Mouse (Mus musculus) MEL (cell line): Measurements from ENCODE around the gene Gm49450. TPM values are rescaled to one million over a fixed set of nuclear protein-coding genes. Genes with fewer than 3 reads are reported as not detected.
"Not testable (repeated sequence)": the region's sequence is repeated elsewhere in the genome, so short reads cannot be mapped to it uniquely, and the experiment has no call there.

Source experiments
- DNase-seq: peaks from one replicate; pipeline ENCODE4 v3.0.0; 2011; ENCODE audit warnings: low read depth, low spot score
- H3K27ac ChIP-seq: 2 replicates; pipeline ENCODE4 v1.5.1; 2012; ENCODE audit warnings: low read depth, mild to moderate bottlenecking, control low read depth, low read length, moderate library complexity; ENCODE audit not compliant: control insufficient read depth
- H3K27me3 ChIP-seq, 2 experiments: fragments of 150-350 bp in 1 of 2; sonication (generic) in 1 of 2; 2 replicates each; pipeline ENCODE4 v1.6.1; 2012; ENCODE audit warnings: low read length in 2 of 2, mild to moderate bottlenecking in 2 of 2, improper control_type of control experiment in 1 of 2, moderate library complexity in 1 of 2; ENCODE audit not compliant: insufficient read depth in 2 of 2, control insufficient read depth in 1 of 2
- H3K36me3 ChIP-seq, 2 experiments: 2 replicates each; pipeline ENCODE4 v1.6.1; 2012 to 2014; ENCODE audit warnings: low read length in 2 of 2, improper control_type of control experiment in 1 of 2, inconsistent platforms in 1 of 2, mild to moderate bottlenecking in 1 of 2; ENCODE audit not compliant: insufficient read depth in 2 of 2, control insufficient read depth in 1 of 2
- H3K4me1 ChIP-seq, 2 experiments: fragments of 150-350 bp in 1 of 2; sonication (generic) in 1 of 2; 2 replicates each; pipeline ENCODE4 v1.6.1; 2012; ENCODE audit warnings: low read length in 2 of 2, improper control_type of control experiment in 1 of 2, mild to moderate bottlenecking in 1 of 2; ENCODE audit not compliant: insufficient read depth in 2 of 2, control insufficient read depth in 1 of 2
- H3K4me3 ChIP-seq, 2 experiments: fragments of 150-350 bp in 1 of 2; sonication (generic) in 1 of 2; 2 replicates each; pipeline ENCODE4 v1.5.1; 2012; ENCODE audit warnings: low read depth in 2 of 2, low read length in 2 of 2, mild to moderate bottlenecking in 2 of 2, moderate library complexity in 2 of 2, control low read depth in 1 of 2, improper control_type of control experiment in 1 of 2; ENCODE audit not compliant: control insufficient read depth in 1 of 2, insufficient read depth in 1 of 2
- H3K79me2 ChIP-seq: 2 replicates; pipeline ENCODE4 v1.6.1; 2012; ENCODE audit warnings: mild to moderate bottlenecking, low read length, moderate library complexity; ENCODE audit not compliant: control insufficient read depth, poor library complexity, insufficient read depth
- H3K9ac ChIP-seq: 2 replicates; pipeline ENCODE4 v1.6.1; 2012; ENCODE audit warnings: low read depth, mild to moderate bottlenecking, control low read depth, low read length, moderate library complexity; ENCODE audit not compliant: control insufficient read depth, poor library complexity, severe bottlenecking
- H3K9me3 ChIP-seq: fragments of 150-350 bp; sonication (generic); replicated peaks from 2 replicates; pipeline ENCODE4 v1.6.1; 2012; ENCODE audit warnings: mild to moderate bottlenecking, low read length, improper control_type of control experiment, moderate library complexity; ENCODE audit not compliant: insufficient read depth
- CHD1 ChIP-seq: IDR thresholded peaks from 2 replicates; pipeline ENCODE4 v1.6.1; 2012; ENCODE audit warnings: low read depth, mild to moderate bottlenecking, inconsistent platforms, low read length, improper control_type of control experiment
- ELF1 ChIP-seq: IDR thresholded peaks from 2 replicates; pipeline ENCODE4 v1.6.1; 2014; ENCODE audit warnings: low read depth, mild to moderate bottlenecking, inconsistent platforms, low read length, improper control_type of control experiment, moderate library complexity
- GATA1 ChIP-seq: IDR thresholded peaks from 2 replicates; pipeline ENCODE4 v1.6.1; 2011; ENCODE audit warnings: low read depth, low read length, improper control_type of control experiment
- JUND ChIP-seq: IDR thresholded peaks from 2 replicates; pipeline ENCODE4 v1.6.1; 2011; ENCODE audit warnings: low read depth, mild to moderate bottlenecking, improper control_type of control experiment, low read length
- MAX ChIP-seq: IDR thresholded peaks from 2 replicates; pipeline ENCODE4 v1.6.1; 2011; ENCODE audit warnings: low read length, improper control_type of control experiment
- MEF2A ChIP-seq: IDR thresholded peaks from 2 replicates; pipeline ENCODE4 v1.6.1; 2014; ENCODE audit warnings: low read depth, mild to moderate bottlenecking, inconsistent platforms, low read length, improper control_type of control experiment; ENCODE audit not compliant: poor library complexity, insufficient replicate concordance, severe bottlenecking; ENCODE audit errors: extremely low read depth
- MXI1 ChIP-seq: IDR thresholded peaks from 2 replicates; pipeline ENCODE4 v1.6.1; 2011; ENCODE audit warnings: mild to moderate bottlenecking, low read depth, low read length, improper control_type of control experiment
- MYB ChIP-seq: IDR thresholded peaks from 2 replicates; pipeline ENCODE4 v1.6.1; 2011; ENCODE audit warnings: mild to moderate bottlenecking, low read depth, low read length, improper control_type of control experiment
- NELFE ChIP-seq: IDR thresholded peaks from 2 replicates; pipeline ENCODE4 v1.6.1; 2011; ENCODE audit warnings: low read depth, low read length, improper control_type of control experiment
- NRF1 ChIP-seq: IDR thresholded peaks from 2 replicates; pipeline ENCODE4 v1.6.1; 2014; ENCODE audit warnings: low read depth, mild to moderate bottlenecking, inconsistent platforms, low read length, improper control_type of control experiment, moderate library complexity; ENCODE audit not compliant: poor library complexity, insufficient read depth, severe bottlenecking
- POLR2A ChIP-seq, 2 experiments: IDR thresholded peaks; 2 replicates each; pipeline ENCODE4 v1.6.1; 2011 to 2012; ENCODE audit warnings: low read length in 2 of 2, mild to moderate bottlenecking in 2 of 2, control low read depth in 1 of 2, improper control_type of control experiment in 1 of 2, low read depth in 1 of 2, moderate library complexity in 1 of 2; ENCODE audit not compliant: control insufficient read depth in 1 of 2, insufficient read depth in 1 of 2, poor library complexity in 1 of 2
- POLR2AphosphoS5 ChIP-seq: IDR thresholded peaks from 2 replicates; pipeline ENCODE4 v1.6.1; 2012; ENCODE audit warnings: low read depth, borderline replicate concordance, mild to moderate bottlenecking, inconsistent platforms, low read length, moderate library complexity, mixed read lengths
- RAD21 ChIP-seq: IDR thresholded peaks from 2 replicates; pipeline ENCODE4 v1.6.1; 2011; ENCODE audit warnings: mild to moderate bottlenecking, low read depth, low read length, improper control_type of control experiment
- RCOR1 ChIP-seq: IDR thresholded peaks from 2 replicates; pipeline ENCODE4 v1.6.1; 2012; ENCODE audit warnings: low read depth, mild to moderate bottlenecking, inconsistent platforms, low read length, improper control_type of control experiment
- SIN3A ChIP-seq: IDR thresholded peaks from 2 replicates; pipeline ENCODE4 v1.6.1; 2012; ENCODE audit warnings: low read length, improper control_type of control experiment, inconsistent platforms
- TAL1 ChIP-seq: IDR thresholded peaks from 2 replicates; pipeline ENCODE4 v1.6.1; 2012; ENCODE audit warnings: mild to moderate bottlenecking, inconsistent platforms, low read length, moderate library complexity, mixed read lengths
- USF1 ChIP-seq: IDR thresholded peaks from 2 replicates; pipeline ENCODE4 v1.6.1; 2014; ENCODE audit warnings: low read depth, mild to moderate bottlenecking, inconsistent platforms, low read length, improper control_type of control experiment, moderate library complexity
- ZKSCAN1 ChIP-seq: IDR thresholded peaks from 2 replicates; pipeline ENCODE4 v1.6.1; 2012; ENCODE audit warnings: low read depth, mild to moderate bottlenecking, inconsistent platforms, low read length, improper control_type of control experiment, moderate library complexity
- ZMIZ1 ChIP-seq: IDR thresholded peaks from 2 replicates; pipeline ENCODE4 v1.6.1; 2012; ENCODE audit warnings: low read depth, mild to moderate bottlenecking, inconsistent platforms, low read length, improper control_type of control experiment, moderate library complexity
- polyA plus RNA-seq, 2 experiments: library from polyadenylated mRNA; stranded (reverse) in 1 of 2; unstranded in 1 of 2; fragments of >175 nt in 1 of 2; fragments of >200 nt in 1 of 2; gene quantifications; 2 replicates each; pipeline versions ENCODE4 v1.2.1 to v1.2.4; 2012; ENCODE audit warnings: low replicate concordance in 2 of 2, low read depth in 1 of 2; ENCODE audit not compliant: insufficient read length in 2 of 2, insufficient read depth in 1 of 2, missing spikeins in 1 of 2
- total RNA-seq: library from RNA; depleted of rRNA; stranded (reverse); fragments of 300-350 nt; gene quantifications from 2 replicates; pipeline ENCODE4 v1.2.3, GENCODE M21; 2012

Gm49450 gene
- total and polyA plus RNA-seq, 3 experiments, result not detected

DNA sequence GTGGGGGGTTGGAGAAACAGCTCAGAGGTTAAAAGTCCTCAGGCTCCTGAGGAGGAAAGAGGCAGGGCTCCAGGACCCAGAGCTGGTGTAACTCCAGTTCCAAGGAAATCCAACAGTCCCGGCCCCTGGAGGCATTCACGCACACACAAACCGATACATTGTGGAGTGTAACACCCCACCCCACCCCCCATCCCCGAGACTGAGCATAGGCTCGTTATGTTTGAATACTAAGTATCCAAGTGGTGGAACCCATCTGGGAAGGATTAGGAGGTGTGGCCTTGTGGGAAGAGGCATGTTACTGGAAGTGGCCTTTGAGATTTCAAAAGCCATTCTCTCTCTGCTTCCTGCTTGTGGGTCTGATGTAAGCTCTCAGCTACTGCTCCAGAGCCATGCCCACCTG, 31.8 kb downstream of the Gm49450 start:
- H3K36me3 ChIP-seq, result peaks cover 0 to 11% of the 10 kb centered on the region in 2 experiments; a peak in 2 of 4 replicates
- no peak for DNase-seq
- H3K4me1 ChIP-seq, result peaks cover 9 to 11% of the 10 kb centered on the region in 2 experiments; a peak in 3 of 4 replicates
- H3K79me2 ChIP-seq, result peaks cover 2% of the 10 kb centered on the region; the same call in 1 of the 2 replicates
- H3K9ac ChIP-seq, result no peak overlapping the region
- no peaks in the 10 kb centered on the region for H3K27me3 ChIP-seq
- TF ChIP-seq POLR2A (IDR thresholded peaks at IDR 0.05; ENCODE audit: control insufficient read depth in 1 of 2, insufficient read depth in 1 of 2, low read depth in 1 of 2, low read length in 2 of 2, poor library complexity in 1 of 2) (no peak), MYB (no peak), MAX (no peak), NRF1 (no peak), RAD21 (no peak), MEF2A (no peak), USF1 (no peak), ZKSCAN1 (no peak), MXI1 (no peak), JUND (no peak), CHD1 (no peak), RCOR1 (no peak), GATA1 (no peak), ZMIZ1 (no peak), TAL1 (no peak), SIN3A (no peak), POLR2AphosphoS5 (no peak), ELF1 (no peak), NELFE (no peak)
- TF ChIP-seq, all 39 proteins: peak for 0
- Histone ChIP-seq H3K27ac (no peak overlapping the region), H3K4me3 (no peak overlapping the region), H3K9me3 (no peaks in the 10 kb centered on the region)

- not testable (repeated sequence) for H3K27me3 ChIP-seq, H3K79me2 ChIP-seq
- peaks cover 9 to 10% of the 10 kb centered on the region in 2 experiments; a peak in 3 of 4 replicates for H3K4me1 ChIP-seq
- H3K9ac ChIP-seq, result peak overlapping the region; percentile 69
- TF ChIP-seq RCOR1, result peak; percentile 7; the same call in 1 of the 2 replicates
- TF ChIP-seq, all 39 proteins: peak for 1; not testable (repeated sequence) for 38
- H3K27ac ChIP-seq, result peak overlapping the region; percentile 41
- not testable (repeated sequence) for H3K9me3 ChIP-seq
- H3K4me3 ChIP-seq, result peak overlapping the region; percentile 59 to 65
- peak; percentile 22 for DNase-seq
- H3K36me3 ChIP-seq, result peaks cover 0 to 12% of the 10 kb centered on the region in 2 experiments; a peak in 2 of 4 replicates
Measured at GRCm38 (mm10) chr15:98918499-98918895, 34.9 kb downstream of the Gm49450 start.
